Mouse (Mus musculus): Measurements from ENCODE around the gene Catsperd. TPM values are rescaled to one million over a fixed set of nuclear protein-coding genes. Genes with fewer than 3 reads are reported as not detected.
"Not testable (repeated sequence)": the region's sequence is repeated elsewhere in the genome, so short reads cannot be mapped to it uniquely, and the experiment has no call there.

The Catsperd gene
- polyA plus RNA-seq, 1 experiment from 2014 or later = 0.52 TPM

GRCm38 (mm10) chr17:56614391-56615135 lies 13.4 kb upstream of the Catsperd start:
- Histone ChIP-seq H3K27me3 (no peaks in the 10 kb centered on the region), H3K9ac (peak overlapping the region; percentile 64), H3K36me3 (peaks cover 54% of the 10 kb centered on the region), H3K4me1 (peaks cover 27% of the 10 kb centered on the region), H3K4me3 (peak overlapping the region; percentile 68), H3K9me3 (no peaks in the 10 kb centered on the region), H3K4me2 (peak overlapping the region; percentile 86), H3K27ac (no peak overlapping the region)
- 18% methylated on average over 14 of the region's 14 CpGs for WGBS
- ATAC-seq (ENCODE audit: borderline replicate concordance, extremely low read depth, low FRiP score, low TSS enrichment) = no peak

GRCm38 (mm10) chr17:56615136-56615784 lies 12.7 kb upstream of the Catsperd start:
- Histone ChIP-seq H3K4me2 (peak overlapping the region; percentile 86), H3K4me1 (peaks cover 24% of the 10 kb centered on the region), H3K9me3 (no peaks in the 10 kb centered on the region), H3K4me3 (peak overlapping the region; percentile 68; the same call in 1 of the 2 replicates), H3K9ac (0 out of 2 replicates have a peak overlapping the region, but pooled peaks have one; percentile 64), H3K27ac (no peak overlapping the region), H3K36me3 (peaks cover 61% of the 10 kb centered on the region), H3K27me3 (no peaks in the 10 kb centered on the region)
- WGBS = 75% methylated on average over 11 of the region's 11 CpGs
- ATAC-seq (ENCODE audit: borderline replicate concordance, extremely low read depth, low FRiP score, low TSS enrichment) = no peak

GRCm38 (mm10) chr17:56615792-56616191 lies 12.2 kb upstream of the Catsperd start:
- no peak for ATAC-seq (ENCODE audit: borderline replicate concordance, extremely low read depth, low FRiP score, low TSS enrichment)
- Histone ChIP-seq H3K4me3 (no peak overlapping the region), H3K9me3 (no peaks in the 10 kb centered on the region), H3K36me3 (peaks cover 66% of the 10 kb centered on the region), H3K4me1 (peaks cover 18% of the 10 kb centered on the region), H3K27ac (no peak overlapping the region), H3K4me2 (0 out of 2 replicates have a peak overlapping the region, but pooled peaks have one; percentile 6), H3K9ac (no peak overlapping the region), H3K27me3 (no peaks in the 10 kb centered on the region)
- 79% methylated on average over 4 of the region's 4 CpGs for whole genome bisulfite sequencing

DNA sequence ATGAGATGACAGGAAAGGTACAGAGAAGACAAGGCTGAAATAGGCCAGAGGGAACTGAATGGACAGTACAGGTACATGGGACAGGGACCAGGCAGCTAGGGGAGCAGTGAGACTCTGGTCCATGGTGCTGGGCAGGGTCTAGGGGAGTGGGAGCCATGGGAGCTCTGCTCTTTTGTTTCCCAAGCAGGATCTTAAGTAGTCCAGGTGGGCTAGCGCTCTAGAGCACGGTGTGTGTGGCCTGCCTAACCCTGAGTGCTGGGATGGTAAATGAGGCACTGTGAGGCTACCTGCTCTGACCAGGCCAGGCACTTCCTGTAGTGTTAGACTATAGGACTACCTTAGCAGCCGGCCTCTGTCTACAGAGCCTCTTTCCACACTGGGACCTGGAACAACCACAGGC lies 11.2 kb upstream of the Catsperd start:
- Histone ChIP-seq H3K4me2 (no peak overlapping the region), H3K36me3 (peaks cover 72% of the 10 kb centered on the region), H3K27ac (no peak overlapping the region), H3K4me3 (no peak overlapping the region), H3K27me3 (no peaks in the 10 kb centered on the region), H3K9me3 (no peaks in the 10 kb centered on the region), H3K9ac (no peak overlapping the region), H3K4me1 (peaks cover 18% of the 10 kb centered on the region)
- ATAC-seq (ENCODE audit: borderline replicate concordance, extremely low read depth, low FRiP score, low TSS enrichment) = no peak
- WGBS = 80% methylated on average over 3 of the region's 3 CpGs

DNA sequence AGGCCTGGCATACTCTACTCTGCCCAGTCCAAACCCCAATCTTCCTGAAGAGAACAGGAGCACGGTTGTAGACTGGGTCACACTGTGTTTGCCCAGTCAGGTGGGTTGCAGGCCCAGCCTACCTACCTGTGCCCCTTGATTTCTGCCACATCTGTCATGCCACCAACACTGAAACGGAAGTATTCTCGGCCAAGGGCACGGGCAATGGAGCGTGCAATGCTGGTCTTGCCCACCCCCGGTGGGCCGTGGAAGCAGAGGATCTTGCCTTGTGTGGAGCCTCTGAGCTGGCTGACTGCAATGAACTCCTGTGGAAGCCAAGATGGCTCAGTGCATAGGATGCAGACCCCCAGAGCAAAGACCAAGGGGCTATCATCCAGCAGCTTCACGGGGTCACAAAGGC lies 10.3 kb upstream of the Catsperd start:
- WGBS = 85% methylated on average over 8 of the region's 8 CpGs
- no peak overlapping the region for H3K4me3 ChIP-seq
- H3K4me1 ChIP-seq = peaks cover 11% of the 10 kb centered on the region
- H3K36me3 ChIP-seq = peaks cover 81% of the 10 kb centered on the region
- no peak overlapping the region for H3K4me2 ChIP-seq
- H3K9me3 ChIP-seq = no peaks in the 10 kb centered on the region
- ATAC-seq (ENCODE audit: borderline replicate concordance, extremely low read depth, low FRiP score, low TSS enrichment) = no peak
- H3K27ac ChIP-seq = no peak overlapping the region
- no peaks in the 10 kb centered on the region for H3K27me3 ChIP-seq
- no peak overlapping the region for H3K9ac ChIP-seq

DNA sequence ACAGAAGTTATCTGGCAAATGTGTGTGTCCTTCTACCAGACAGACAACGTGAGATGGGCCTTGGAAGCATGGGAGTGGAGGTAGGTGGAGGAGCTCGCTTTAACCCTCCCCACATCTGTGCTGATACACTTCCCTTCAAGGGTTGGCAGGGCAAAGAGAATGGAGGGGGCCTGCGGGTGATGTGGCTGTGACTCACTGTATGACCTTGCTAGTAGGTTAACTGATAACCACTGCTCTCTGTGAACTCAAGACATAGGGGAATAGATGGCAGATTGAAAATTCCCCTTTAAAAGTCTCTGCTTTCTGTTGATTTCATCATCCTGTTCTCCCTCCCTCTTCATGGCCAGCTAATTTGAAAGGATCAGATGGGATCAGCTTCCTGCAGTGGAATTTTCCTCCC lies 2.4 kb upstream of the Catsperd start:
- H3K4me2 ChIP-seq = peak overlapping the region; percentile 89
- H3K4me3 ChIP-seq = peak overlapping the region; percentile 99
- no peak for ATAC-seq (ENCODE audit: borderline replicate concordance, extremely low read depth, low FRiP score, low TSS enrichment)
- peaks cover 30% of the 10 kb centered on the region for H3K36me3 ChIP-seq
- H3K9me3 ChIP-seq = no peaks in the 10 kb centered on the region
- no peak overlapping the region for H3K27ac ChIP-seq
- 73% methylated on average over 3 of the region's 3 CpGs for WGBS
- H3K4me1 ChIP-seq = peaks cover 22% of the 10 kb centered on the region
- peak overlapping the region; percentile 93; the same call in 1 of the 2 replicates for H3K9ac ChIP-seq
- H3K27me3 ChIP-seq = no peaks in the 10 kb centered on the region

GRCm38 (mm10) chr17:56626260-56626659 lies 1.7 kb upstream of the Catsperd start:
- peak overlapping the region; percentile 93 for H3K9ac ChIP-seq
- peaks cover 22% of the 10 kb centered on the region for H3K4me1 ChIP-seq
- H3K4me2 ChIP-seq = peak overlapping the region; percentile 89
- no peak overlapping the region for H3K27ac ChIP-seq
- H3K9me3 ChIP-seq = no peaks in the 10 kb centered on the region
- peak overlapping the region; percentile 99 for H3K4me3 ChIP-seq
- peak; percentile 4; the same call in 1 of the 2 replicates for ATAC-seq (ENCODE audit: borderline replicate concordance, extremely low read depth, low FRiP score, low TSS enrichment)
- peaks cover 25% of the 10 kb centered on the region for H3K36me3 ChIP-seq
- no peaks in the 10 kb centered on the region for H3K27me3 ChIP-seq
- WGBS = 2% methylated on average over 32 of the region's 32 CpGs

DNA sequence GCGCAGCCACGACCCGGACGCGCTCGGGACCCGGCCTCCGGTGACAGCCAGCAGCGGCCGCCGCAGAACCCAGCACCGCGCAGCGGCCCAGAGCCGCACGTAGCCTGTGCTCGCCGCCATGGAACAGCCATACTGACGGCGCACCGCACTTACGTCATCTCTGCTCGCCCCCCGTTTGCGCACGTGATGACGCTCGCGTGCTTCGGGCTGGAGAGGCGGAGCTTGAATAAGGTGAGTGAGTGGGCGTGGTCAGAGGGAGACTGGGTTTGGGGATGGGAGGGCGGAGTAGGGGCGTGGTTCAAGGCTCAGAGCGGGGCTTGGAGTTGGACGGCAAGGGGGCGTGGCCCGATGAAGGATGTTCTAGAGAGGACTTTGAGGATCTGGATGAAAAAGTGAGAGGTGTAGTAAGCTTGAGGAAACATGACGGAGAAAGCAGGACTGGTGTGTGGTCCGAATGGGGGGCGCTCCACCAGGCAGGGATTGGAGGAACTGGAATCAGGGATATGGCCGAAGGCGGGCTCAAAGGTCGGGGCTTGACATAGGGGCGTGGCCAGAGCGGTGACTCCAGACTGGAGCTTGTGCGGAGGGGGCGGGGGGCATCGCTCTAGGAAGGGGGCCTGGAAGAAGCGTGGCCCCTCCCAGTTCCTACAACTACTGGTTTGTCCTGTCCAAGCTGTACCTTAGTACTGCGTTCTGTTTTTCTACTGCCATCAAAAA lies 1.0 kb upstream of the Catsperd start, which contains the start of gene Lonp1:
Gene Lonp1 (minus strand): TSS at position 134 of the 717 bp plus-strand sequence.
- peak; percentile 94 for ATAC-seq (ENCODE audit: borderline replicate concordance, extremely low read depth, low FRiP score, low TSS enrichment)
- Histone ChIP-seq H3K4me1 (peaks cover 22% of the 10 kb centered on the region), H3K9ac (peak within 1 kb of the TSS; percentile 93), H3K4me2 (peak within 1 kb of the TSS; percentile 89), H3K36me3 (peaks cover 20% of the 10 kb centered on the region), H3K9me3 (no peaks in the 10 kb centered on the region), H3K4me3 (peak within 1 kb of the TSS; percentile 99), H3K27ac (peak within 1 kb of the TSS; percentile 77), H3K27me3 (no peaks in the 10 kb centered on the region)
- under 1% methylated on average over 51 of the region's 51 CpGs for WGBS

- not testable (repeated sequence) for H3K4me3 ChIP-seq; ATAC-seq (ENCODE audit: borderline replicate concordance, extremely low read depth, low FRiP score, low TSS enrichment); H3K9ac ChIP-seq; H3K9me3 ChIP-seq; H3K4me2 ChIP-seq; H3K27me3 ChIP-seq; H3K27ac ChIP-seq; H3K36me3 ChIP-seq
- 82% methylated on average over 27 of the region's 27 CpGs for WGBS
- peaks cover 20% of the 10 kb centered on the region for H3K4me1 ChIP-seq
Measured at GRCm38 (mm10) chr17:56629800-56630781, 2.1 kb downstream of the Catsperd start.

GRCm38 (mm10) chr17:56631807-56632206 lies 3.9 kb downstream of the Catsperd start:
- H3K36me3 ChIP-seq = no peaks in the 10 kb centered on the region
- no peak overlapping the region for H3K4me2 ChIP-seq
- no peaks in the 10 kb centered on the region for H3K27me3 ChIP-seq
- H3K9me3 ChIP-seq = no peaks in the 10 kb centered on the region
- H3K4me3 ChIP-seq = no peak overlapping the region
- no peak overlapping the region for H3K9ac ChIP-seq
- 56% methylated on average over 4 of the region's 4 CpGs for WGBS
- peaks cover 7% of the 10 kb centered on the region; the same call in 1 of the 2 replicates for H3K4me1 ChIP-seq
- no peak for ATAC-seq (ENCODE audit: borderline replicate concordance, extremely low read depth, low FRiP score, low TSS enrichment)
- H3K27ac ChIP-seq = no peak overlapping the region

DNA sequence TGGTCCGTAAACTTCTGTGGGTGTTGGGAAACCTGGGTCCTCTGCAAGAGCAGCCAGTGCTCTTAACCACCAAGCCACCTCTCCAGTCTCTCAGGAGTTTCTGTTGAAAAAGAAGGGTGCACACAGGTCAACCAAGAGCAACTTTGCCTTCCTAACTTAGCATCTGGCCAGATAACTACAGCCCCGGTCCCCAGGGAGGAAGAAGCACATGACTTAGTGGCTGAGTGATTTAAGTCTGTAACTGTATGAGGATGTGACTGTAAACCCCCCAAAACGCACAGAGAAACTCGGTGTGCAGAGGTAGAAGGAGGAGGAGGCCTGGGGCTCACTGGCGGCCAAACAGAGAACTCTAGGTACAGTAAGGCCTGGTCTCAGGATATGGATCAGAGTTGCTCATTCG lies 6.1 kb downstream of the Catsperd start:
- 76% methylated on average over 6 of the region's 6 CpGs for WGBS

More for the DNA sequence above, 6.1 kb downstream of the Catsperd start:
- Histone ChIP-seq H3K27ac (no peak overlapping the region), H3K4me2 (no peak overlapping the region), H3K9me3 (no peaks in the 10 kb centered on the region), H3K36me3 (no peaks in the 10 kb centered on the region), H3K4me1 (no peaks in the 10 kb centered on the region), H3K4me3 (no peak overlapping the region), H3K27me3 (no peaks in the 10 kb centered on the region), H3K9ac (no peak overlapping the region)
- no peak for ATAC-seq (ENCODE audit: borderline replicate concordance, extremely low read depth, low FRiP score, low TSS enrichment)

Data from lung, embryonic 15.5 days (tissue).